ENCODE assay signal across 20 mouse cellular contexts in the genomic region with DNA sequence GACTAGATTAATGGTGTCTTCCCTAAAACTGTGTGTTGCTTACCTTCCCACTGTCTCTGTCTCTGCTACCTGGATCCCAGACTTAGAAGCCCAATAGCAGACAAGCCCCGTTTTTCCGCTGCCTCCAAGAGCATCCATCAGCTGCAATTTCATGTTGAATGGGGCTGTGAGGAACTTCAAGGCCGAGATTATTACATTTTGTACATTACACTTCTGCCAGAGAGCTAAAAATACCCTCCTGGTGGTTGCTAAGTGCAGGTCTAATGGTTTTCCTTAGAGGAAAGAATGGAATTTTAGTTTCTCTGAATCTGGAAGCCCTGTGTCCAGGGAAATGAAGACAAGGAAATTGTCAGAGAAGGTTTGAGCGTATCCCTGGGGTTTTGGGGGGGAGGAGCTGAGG.
DNase-seq lines count a peak whose midpoint lies in the region; ATAC-seq and TF ChIP-seq lines count a peak whose summit lies in the region.
"Had no signal": no experiment of that assay in that cellular context is flagged by ENCODE, and none has a peak within 500 bp of the region (broad histone marks: within the 10 kb centered on the region; RNA-seq: fewer than 3 reads in every experiment).

No protein-coding gene starts in this region.

- H3K27ac ChIP-seq in heart, adult 2 months, result no peak overlapping the region
- no peak overlapping the region for H3K27ac ChIP-seq in heart, embryonic 12.5 days (ENCODE audit: poor library complexity, severe bottlenecking)
- 0 out of 2 replicates have a peak overlapping the region, but pooled peaks have one; percentile 3 for H3K27ac ChIP-seq in testis, adult 2 months (ENCODE audit: control insufficient read depth, insufficient read depth, low read depth, low read length)
- peak overlapping the region; percentile 82 for H3K27ac ChIP-seq in midbrain, embryonic 13.5 days
- H3K27ac ChIP-seq: embryonic facial prominence, embryonic 15.5 days; gastrocnemius, adult 2 months; limb, embryonic 10.5 days had no signal

- H3K36me3 ChIP-seq in heart, adult 2 months (ENCODE audit: control insufficient read depth, insufficient read depth, low read length), result no peaks in the 10 kb centered on the region
- H3K36me3 ChIP-seq in heart, embryonic 12.5 days, result no peaks in the 10 kb centered on the region
- H3K36me3 ChIP-seq in testis, adult 2 months (ENCODE audit: control insufficient read depth, insufficient read depth, low read length), result no peaks in the 10 kb centered on the region
- H3K36me3 ChIP-seq in midbrain, embryonic 13.5 days, result no peaks in the 10 kb centered on the region
- H3K36me3 ChIP-seq: embryonic facial prominence, embryonic 15.5 days; limb, embryonic 10.5 days had no signal

- no peaks in the 10 kb centered on the region for H3K4me1 ChIP-seq in heart, adult 2 months (ENCODE audit: control insufficient read depth, insufficient read depth, low read length)
- peaks cover 6% of the 10 kb centered on the region; the same call in 1 of the 2 replicates for H3K4me1 ChIP-seq in heart, embryonic 12.5 days (replicated peaks)
- no peaks in the 10 kb centered on the region; the same call in 1 of the 2 replicates for H3K4me1 ChIP-seq in testis, adult 2 months (ENCODE audit: control insufficient read depth, insufficient read depth, low read length)
- H3K4me1 ChIP-seq in midbrain, embryonic 13.5 days (replicated peaks), result peaks cover 57% of the 10 kb centered on the region
- H3K4me1 ChIP-seq: limb, embryonic 10.5 days had no signal

- no peak for TF ChIP-seq POLR2A in heart, adult 2 months (IDR thresholded peaks at IDR 0.05; ENCODE audit: insufficient read depth, low read depth, low read length)
- TF ChIP-seq POLR2A in testis, adult 2 months (IDR thresholded peaks at IDR 0.05; ENCODE audit: control insufficient read depth, low read depth, low read length), result no peak

- no peak for TF ChIP-seq EP300 in heart, adult 2 months (IDR thresholded peaks at IDR 0.05; ENCODE audit: insufficient read depth, low read depth, low read length)

- no peaks in the 10 kb centered on the region for H3K79me2 ChIP-seq in heart, adult 2 months (replicated peaks; ENCODE audit: control insufficient read depth, insufficient read depth, low read length)

- no peak overlapping the region for H3K4me3 ChIP-seq in heart, adult 2 months
- H3K4me3 ChIP-seq in heart, embryonic 12.5 days, result no peak overlapping the region
- no peak overlapping the region for H3K4me3 ChIP-seq in testis, adult 2 months (ENCODE audit: control insufficient read depth, low read depth, low read length)
- H3K4me3 ChIP-seq in midbrain, embryonic 13.5 days (replicated peaks), result no peak overlapping the region
- H3K4me3 ChIP-seq: embryonic facial prominence, embryonic 15.5 days; gastrocnemius, adult 2 months; limb, embryonic 10.5 days had no signal

- DNase-seq in heart, adult 2 months, result no peak
- DNase-seq in testis, postnatal 10 days (ENCODE audit: low spot score), result no peak
- DNase-seq in c-Kit-positive CD71-positive TER-119-positive erythroid progenitor cells, embryonic 14.5 days (ENCODE audit: low spot score), result no peak
- DNase-seq in spleen, postnatal 36 days (ENCODE audit: low spot score in 2 of 2), result no peak
- DNase-seq: cerebellum, postnatal 10 days; gastrocnemius, adult 2 months; heart, postnatal 14 days; kidney, adult 2 months; kidney, postnatal 10 days; liver, postnatal 0 days; lung, postnatal 14 days; right cerebral cortex, postnatal 4 days; thymus, postnatal 36 days had no signal

- H3K27me3 ChIP-seq in heart, adult 2 months (ENCODE audit: control insufficient read depth, insufficient read depth, low read length), result no peaks in the 10 kb centered on the region
- H3K27me3 ChIP-seq in heart, embryonic 12.5 days (replicated peaks), result peaks cover 20% of the 10 kb centered on the region
- H3K27me3 ChIP-seq in testis, adult 2 months (ENCODE audit: control insufficient read depth, insufficient read depth, low read length), result no peaks in the 10 kb centered on the region
- H3K27me3 ChIP-seq in midbrain, embryonic 13.5 days, result no peaks in the 10 kb centered on the region
- H3K27me3 ChIP-seq: embryonic facial prominence, embryonic 15.5 days had no signal

- intact Hi-C loops in heart, adult 2 months (cut with DNase I), result no loop called here

- ATAC-seq in heart, embryonic 12.5 days (ENCODE audit: insufficient number of reproducible peaks, low FRiP score), result no peak
- no peak for ATAC-seq in midbrain, embryonic 13.5 days
- ATAC-seq: inflammation-experienced regulatory T-cells, adult 6 months; liver, postnatal 0 days had no signal

- H3K4me2 ChIP-seq in heart, embryonic 12.5 days, result no peak overlapping the region
- no peak overlapping the region for H3K4me2 ChIP-seq in midbrain, embryonic 13.5 days (replicated peaks)
- H3K4me2 ChIP-seq: embryonic facial prominence, embryonic 15.5 days; heart, embryonic 11.5 days had no signal

- H3K9ac ChIP-seq in heart, adult 2 months (ENCODE audit: low read depth, low read length), result no peak overlapping the region
- H3K9ac ChIP-seq in heart, embryonic 12.5 days, result no peak overlapping the region
- H3K9ac ChIP-seq in midbrain, embryonic 13.5 days (replicated peaks), result no peak overlapping the region
- H3K9ac ChIP-seq: embryonic facial prominence, embryonic 15.5 days; liver, postnatal 0 days had no signal

- no peaks in the 10 kb centered on the region for H3K9me3 ChIP-seq in heart, embryonic 12.5 days (replicated peaks)
- no peaks in the 10 kb centered on the region for H3K9me3 ChIP-seq in midbrain, embryonic 13.5 days
- H3K9me3 ChIP-seq: embryonic facial prominence, embryonic 15.5 days; limb, embryonic 10.5 days had no signal

- 0 out of 2 replicates have a peak, but pooled peaks have one; percentile 20 for TF ChIP-seq CTCF in heart, adult 2 months (IDR thresholded peaks at IDR 0.05)
- no peak for TF ChIP-seq CTCF in testis, adult 2 months (IDR thresholded peaks at IDR 0.05; ENCODE audit: control insufficient read depth, insufficient read depth, insufficient replicate concordance, low read depth, low read length)

- 57% methylated on average over 4 of the region's 4 CpGs for WGBS in heart, adult 2 months
- 63% methylated on average over 4 of the region's 4 CpGs for WGBS in heart, embryonic 12.5 days
- WGBS in midbrain, embryonic 13.5 days, result 80% methylated on average over 4 of the region's 4 CpGs

Comparison
In these comparisons a context has a peak if more than half of its experiments do, and no peak if none do; other contexts are left out.
1. H3K27ac ChIP-seq: peak in testis, adult 2 months (single experiment) and midbrain, embryonic 13.5 days (single experiment); none in heart, adult 2 months (single experiment) and heart, embryonic 12.5 days (single experiment).